Mouse (Mus musculus) cerebellum, adult 2 months (tissue): ENCODE results near the gene Zfpm1. TPM values are rescaled to one million over a fixed set of nuclear protein-coding genes. Genes with fewer than 3 reads are reported as not detected.

Source experiments
- DNase-seq, 2 experiments: peaks; one replicate each; pipeline ENCODE4 v3.0.0; 2021
- H3K27ac ChIP-seq: fragments of 200-500 bp; 2 replicates; pipeline ENCODE4 v1.5.1; 2012; ENCODE audit warnings: low read length, control low read depth, inconsistent platforms; ENCODE audit not compliant: insufficient read depth
- H3K27me3 ChIP-seq: fragments of 200-500 bp; 2 replicates; pipeline ENCODE4 v1.6.1; 2012; ENCODE audit warnings: inconsistent platforms, mild to moderate bottlenecking, low read length, moderate library complexity; ENCODE audit not compliant: control insufficient read depth, insufficient read depth
- H3K4me1 ChIP-seq: fragments of 200-500 bp; 2 replicates; pipeline ENCODE4 v1.6.1; 2011; ENCODE audit warnings: low read length; ENCODE audit not compliant: control insufficient read depth, insufficient read depth
- H3K4me3 ChIP-seq: fragments of 200-500 bp; replicated peaks from 2 replicates; pipeline ENCODE3; 2011; ENCODE audit warnings: mild to moderate bottlenecking, low read depth, low read length, control low read depth; ENCODE audit not compliant: insufficient read depth
- CTCF ChIP-seq: fragments of 200-500 bp; IDR thresholded peaks from 2 replicates; pipeline ENCODE4 v1.5.1; 2011; ENCODE audit warnings: low read depth, mild to moderate bottlenecking, control low read depth, low read length, moderate library complexity, borderline replicate concordance; ENCODE audit not compliant: insufficient read depth
- POLR2A ChIP-seq: fragments of 200-500 bp; IDR thresholded peaks from 2 replicates; pipeline ENCODE4 v1.6.1; 2011; ENCODE audit warnings: low read length, control low read depth, borderline replicate concordance; ENCODE audit not compliant: insufficient read depth
- WGBS: fragments of 180-500 bp; shearing (Covaris S2); methylation state at CpG from one replicate; pipeline ENCODE4 v1.1.7; 2018; 5-methylcytosine and 5-hydroxymethylcytosine counted together
- polyA plus RNA-seq: library from polyadenylated mRNA; depleted of rRNA; stranded (reverse); fragments of >200 nt; gene quantifications from 2 replicates; pipeline ENCODE4 v1.2.3, GENCODE M21; 2012

Zfpm1 gene
- polyA plus RNA-seq, 1 experiment: 20.1 TPM

DNA sequence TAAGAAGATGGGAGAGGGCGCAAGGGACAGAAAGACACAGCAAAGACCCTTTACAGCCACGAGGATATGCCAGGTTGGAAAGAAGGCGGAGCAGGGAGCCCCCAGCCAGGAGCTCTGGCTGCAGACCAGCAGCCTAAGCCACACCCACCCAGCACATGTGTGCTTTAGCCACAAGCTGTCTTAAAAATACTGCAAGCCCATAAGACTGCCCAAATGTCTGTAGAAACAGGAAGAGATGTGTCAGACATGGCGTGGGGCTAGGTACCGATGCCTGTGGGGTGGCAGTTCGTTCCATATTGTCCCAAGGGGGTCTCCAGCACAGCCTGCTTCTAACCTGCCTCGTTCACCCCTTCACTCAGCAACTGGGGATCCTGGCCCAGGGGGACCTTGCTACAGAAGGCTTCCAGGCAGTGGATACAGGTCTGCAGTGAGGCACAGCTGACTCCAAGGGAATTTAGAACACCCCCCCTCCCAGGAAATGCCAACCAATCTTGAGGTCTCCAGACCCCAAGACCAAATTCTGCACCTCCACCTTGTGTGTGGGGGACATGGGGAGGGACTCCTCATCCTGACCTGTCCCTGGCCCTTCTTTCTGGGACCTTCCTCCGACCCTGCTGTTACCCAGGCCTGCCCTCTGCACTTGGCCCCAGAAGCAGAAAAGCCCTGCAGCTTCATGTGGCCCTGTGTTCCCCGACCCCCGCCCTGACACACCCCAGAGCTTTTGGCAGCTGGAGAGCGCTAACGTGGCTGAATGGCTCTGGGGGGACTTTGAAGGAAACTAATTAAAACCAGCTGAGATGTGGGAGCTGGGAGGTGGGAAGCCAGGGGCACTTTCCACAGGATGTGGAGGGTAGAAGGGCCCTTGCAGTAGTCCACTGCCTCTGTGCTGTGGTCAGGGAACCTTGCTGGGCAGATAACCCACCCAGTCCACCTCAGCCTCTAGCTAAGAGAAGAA, 35.4 kb upstream of the Zfpm1 start:
- H3K27me3 ChIP-seq: no peaks in the 10 kb centered on the region
- H3K4me1 ChIP-seq: no peaks in the 10 kb centered on the region
- no peak overlapping the region for H3K4me3 ChIP-seq
- DNase-seq: no peak
- no peak overlapping the region for H3K27ac ChIP-seq
- TF ChIP-seq POLR2A (no peak), CTCF (no peak)
- WGBS: 53% methylated on average over 12 of the region's 12 CpGs

DNA sequence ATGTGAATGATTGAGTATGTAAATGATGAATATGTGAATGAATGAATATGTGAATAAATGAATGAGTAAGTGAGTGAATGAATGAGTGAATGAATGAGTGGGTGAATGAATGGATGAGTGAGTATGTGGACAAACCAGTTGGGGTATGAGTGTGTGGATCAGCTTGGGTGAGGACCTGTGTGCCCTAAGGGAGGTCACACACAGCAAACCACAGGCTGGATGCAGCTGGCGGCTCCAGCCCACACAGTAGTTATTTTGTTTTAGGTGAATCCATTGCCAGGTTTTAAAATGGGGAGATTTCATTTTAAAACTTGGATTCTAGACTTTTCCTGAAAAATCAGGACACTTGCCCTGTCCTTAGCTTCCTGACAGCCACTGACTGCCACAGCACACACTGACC, 30.2 kb upstream of the Zfpm1 start:
- Histone ChIP-seq H3K4me3 (no peak overlapping the region), H3K4me1 (peaks cover 7% of the 10 kb centered on the region; the same call in 1 of the 2 replicates), H3K27me3 (no peaks in the 10 kb centered on the region), H3K27ac (no peak overlapping the region)
- TF ChIP-seq POLR2A (no peak), CTCF (no peak)
- DNase-seq: no peak
- 90% methylated on average over 1 of the region's 1 CpGs for WGBS

GRCm38 (mm10) chr8:122252366-122252765, 29.6 kb upstream of the Zfpm1 start:
- Histone ChIP-seq H3K4me3 (no peak overlapping the region), H3K27me3 (no peaks in the 10 kb centered on the region), H3K27ac (no peak overlapping the region), H3K4me1 (peaks cover 7% of the 10 kb centered on the region; the same call in 1 of the 2 replicates)
- TF ChIP-seq POLR2A: no peak
- no peak for TF ChIP-seq CTCF
- DNase-seq: no peak
- WGBS: 38% methylated on average over 5 of the region's 5 CpGs

DNA sequence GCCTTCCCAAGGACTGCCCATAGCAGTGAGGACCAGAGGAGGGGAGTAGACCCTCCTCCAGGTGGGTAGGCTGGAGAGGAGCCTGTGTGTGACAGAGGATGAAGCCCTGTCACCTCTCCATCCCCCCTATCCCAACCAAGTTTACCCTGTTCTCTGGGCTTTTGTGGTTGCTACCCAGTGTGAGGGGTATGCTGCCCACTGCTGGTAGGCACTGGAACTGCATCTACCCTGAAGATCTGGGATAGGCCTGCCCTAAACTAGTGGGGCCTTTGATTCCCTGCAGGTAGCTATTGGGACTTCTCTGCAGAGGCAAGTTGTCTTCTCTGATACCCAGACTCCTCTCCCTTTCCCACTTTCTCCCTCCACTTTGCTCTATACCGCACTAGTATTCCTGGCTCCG, 22.6 kb upstream of the Zfpm1 start:
- peaks cover 11% of the 10 kb centered on the region for H3K4me1 ChIP-seq
- 91% methylated on average over 2 of the region's 2 CpGs for WGBS
- no peak overlapping the region for H3K27ac ChIP-seq
- H3K4me3 ChIP-seq: no peak overlapping the region
- TF ChIP-seq CTCF: peak; percentile 98
- no peak for TF ChIP-seq POLR2A
- H3K27me3 ChIP-seq: no peaks in the 10 kb centered on the region
- DNase-seq: peak; percentile 57 to 82

DNA sequence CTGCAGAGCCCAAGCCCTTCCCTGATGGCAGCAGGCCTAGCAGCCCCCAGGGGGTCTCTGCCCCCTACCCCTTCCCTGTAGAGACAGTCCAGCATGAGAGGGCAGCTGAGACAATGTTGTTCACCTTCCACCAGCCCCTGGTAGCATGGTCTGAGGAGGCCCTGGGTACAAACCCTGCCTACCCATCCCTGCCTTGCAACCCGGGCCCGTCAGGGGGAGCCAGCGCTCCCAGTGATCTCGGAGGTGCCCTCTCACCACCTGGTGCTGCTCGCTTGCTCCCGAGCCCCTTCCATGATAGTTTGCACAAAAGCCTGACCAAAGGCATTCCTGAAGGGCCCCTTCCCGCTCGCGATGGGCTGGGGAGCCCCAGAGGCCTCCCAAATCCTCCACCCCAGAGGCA, 21.2 kb upstream of the Zfpm1 start:
- no peaks in the 10 kb centered on the region for H3K27me3 ChIP-seq
- TF ChIP-seq POLR2A (no peak), CTCF (no peak)
- no peak overlapping the region for H3K27ac ChIP-seq
- no peak for DNase-seq
- WGBS: 82% methylated on average over 9 of the region's 9 CpGs
- H3K4me1 ChIP-seq: peaks cover 25% of the 10 kb centered on the region
- H3K4me3 ChIP-seq: no peak overlapping the region

DNA sequence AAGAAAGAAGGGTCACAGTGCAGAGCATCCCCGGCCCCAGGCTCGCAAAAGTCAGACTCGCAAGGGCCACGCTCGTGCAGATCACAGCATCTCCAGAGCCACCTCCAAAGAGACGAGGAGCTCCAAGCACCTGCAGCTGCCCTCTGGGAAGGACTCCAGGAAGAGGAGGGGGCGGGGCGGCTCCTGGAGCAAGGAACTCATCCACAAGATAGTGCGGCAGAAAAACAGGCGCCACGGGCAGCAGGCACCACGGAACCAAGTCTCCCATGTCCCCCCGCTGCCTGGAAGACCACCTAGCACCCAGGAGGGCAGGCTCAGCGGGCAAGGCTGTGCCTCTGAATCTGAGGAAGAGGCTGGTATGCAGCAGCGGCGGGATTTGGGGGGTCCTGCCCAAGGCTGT, 19.1 kb upstream of the Zfpm1 start:
- Histone ChIP-seq H3K27me3 (no peaks in the 10 kb centered on the region), H3K4me1 (peaks cover 46% of the 10 kb centered on the region), H3K27ac (no peak overlapping the region), H3K4me3 (no peak overlapping the region)
- WGBS: 57% methylated on average over 16 of the region's 16 CpGs
- TF ChIP-seq CTCF: no peak
- TF ChIP-seq POLR2A: no peak
- DNase-seq: no peak

DNA sequence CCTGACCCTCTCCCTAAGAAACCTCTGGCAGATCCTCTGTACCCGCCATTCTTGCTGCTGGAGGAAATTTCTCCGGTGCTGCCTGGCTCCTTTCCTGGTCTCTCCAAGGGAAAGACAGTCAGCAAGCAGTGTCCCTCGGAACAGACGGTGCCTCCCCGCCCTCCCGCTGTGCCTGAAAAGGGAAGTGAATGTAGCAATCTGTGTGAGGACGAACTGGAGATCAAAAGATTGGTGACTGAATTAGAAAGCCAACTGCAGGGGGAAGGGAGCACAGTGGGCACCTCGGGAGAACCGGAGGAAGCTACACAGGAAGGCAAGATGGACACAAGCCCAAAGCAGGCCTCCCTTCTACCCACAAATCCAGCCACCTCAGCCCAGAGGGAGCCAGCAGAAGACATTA, 17.7 kb upstream of the Zfpm1 start:
- Histone ChIP-seq H3K27me3 (no peaks in the 10 kb centered on the region), H3K4me3 (no peak overlapping the region), H3K27ac (no peak overlapping the region), H3K4me1 (peaks cover 46% of the 10 kb centered on the region)
- TF ChIP-seq CTCF (no peak), POLR2A (no peak)
- 6% methylated on average over 9 of the region's 9 CpGs for WGBS
- peak; percentile 84 to 87 for DNase-seq

DNA sequence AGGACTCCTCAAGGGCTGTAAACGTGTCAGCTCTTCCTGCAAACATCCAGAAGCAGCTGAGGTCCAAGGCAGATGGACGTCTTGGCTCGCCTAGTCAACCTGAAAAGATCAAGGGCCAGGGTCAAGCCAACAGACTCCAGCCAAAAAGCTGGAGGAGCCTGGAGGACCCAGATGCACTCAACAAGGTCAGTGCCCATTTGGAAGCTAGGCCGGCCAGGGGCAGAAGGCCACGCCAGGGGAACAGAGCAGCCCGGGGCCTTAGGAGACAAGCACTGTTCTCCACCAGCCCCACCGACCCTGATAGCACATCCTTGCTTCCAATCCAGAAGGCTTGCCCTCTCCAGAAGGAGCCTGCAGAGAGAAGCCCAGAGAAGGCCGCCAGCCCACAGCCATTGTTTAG, 16.4 kb upstream of the Zfpm1 start:
- H3K27ac ChIP-seq: no peak overlapping the region
- whole genome bisulfite sequencing: 61% methylated on average over 8 of the region's 8 CpGs
- no peak for DNase-seq
- peaks cover 46% of the 10 kb centered on the region for H3K4me1 ChIP-seq
- H3K27me3 ChIP-seq: no peaks in the 10 kb centered on the region
- no peak for TF ChIP-seq CTCF
- no peak for TF ChIP-seq POLR2A
- no peak overlapping the region for H3K4me3 ChIP-seq
